Mouse (Mus musculus) adrenal gland, postnatal 36 days (tissue): ENCODE measurements at regions not wholly inside any gene's neighbourhood (a gene's known extent, or its start where the extent isn't known, plus 50 kb on each side); places are given as distances from the start of the nearest gene placed in this dataset.

ENCODE experiments used
- DNase-seq, 2 experiments: peaks; one replicate each; pipeline ENCODE4 v3.0.0; 2021; ENCODE audit warnings: mixed read lengths in 1 of 2

DNA sequence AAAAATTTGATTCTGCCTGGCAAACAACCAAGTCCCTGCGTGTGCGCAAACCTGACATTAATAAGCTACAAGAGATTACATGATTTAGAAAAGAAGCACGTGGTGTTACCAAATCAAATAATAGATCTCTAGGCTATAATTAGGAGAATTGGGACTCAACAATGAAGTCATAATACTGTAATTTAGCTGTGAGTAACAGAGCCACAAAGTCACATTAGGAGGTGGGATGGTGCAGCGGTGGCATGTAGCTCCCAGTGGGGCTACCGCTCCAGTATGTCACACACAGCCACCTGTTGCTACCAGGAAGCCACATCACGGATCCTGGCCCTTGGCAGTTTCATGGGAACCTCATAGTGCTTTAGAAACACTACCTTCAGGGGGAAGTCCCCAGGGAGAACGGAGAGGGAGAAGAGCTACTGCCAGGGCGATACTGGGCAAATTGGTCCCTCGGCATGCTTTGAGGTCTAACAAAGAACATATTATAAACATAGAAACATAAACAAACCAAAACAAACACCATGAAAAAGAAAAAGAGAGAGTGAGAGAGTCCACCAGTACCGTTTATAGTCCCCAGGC, 551.2 kb downstream of the Insc start:
- DNase-seq: no peak

GRCm38 (mm10) chr7:115300241-115300640, 556.7 kb downstream of the Insc start:
- DNase-seq: peak; percentile 55 to 71

DNA sequence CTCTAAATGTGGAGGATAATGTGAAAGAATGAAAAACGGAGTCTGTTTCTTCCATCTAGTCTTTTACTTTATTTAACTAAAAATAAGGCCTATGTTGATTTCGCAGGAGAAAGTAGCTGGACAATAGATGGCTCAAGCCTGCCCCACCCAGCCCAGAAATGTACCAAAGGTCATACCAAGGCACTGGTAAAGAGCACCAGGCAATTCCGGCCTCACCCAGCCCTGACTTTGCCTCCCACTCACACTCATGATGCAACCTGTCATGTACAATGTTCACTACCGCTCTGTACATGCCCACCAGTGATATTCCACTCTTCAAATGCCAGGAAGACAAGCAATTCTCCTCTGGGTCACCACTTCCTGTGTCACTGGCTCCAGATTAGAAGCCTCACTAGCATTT, 564.9 kb downstream of the Insc start:
- DNase-seq: no peak

GRCm38 (mm10) chr7:115310400-115311225, 567.1 kb downstream of the Insc start:
- DNase-seq: peak; percentile 50 to 62

- DNase-seq: no peak
Measured at GRCm38 (mm10) chr7:115319504-115319903, 576.0 kb downstream of the Insc start.

GRCm38 (mm10) chr7:115322989-115323388, 579.5 kb downstream of the Insc start:
- no peak for DNase-seq

GRCm38 (mm10) chr7:115328300-115328699, 584.8 kb downstream of the Insc start:
- no peak for DNase-seq

DNA sequence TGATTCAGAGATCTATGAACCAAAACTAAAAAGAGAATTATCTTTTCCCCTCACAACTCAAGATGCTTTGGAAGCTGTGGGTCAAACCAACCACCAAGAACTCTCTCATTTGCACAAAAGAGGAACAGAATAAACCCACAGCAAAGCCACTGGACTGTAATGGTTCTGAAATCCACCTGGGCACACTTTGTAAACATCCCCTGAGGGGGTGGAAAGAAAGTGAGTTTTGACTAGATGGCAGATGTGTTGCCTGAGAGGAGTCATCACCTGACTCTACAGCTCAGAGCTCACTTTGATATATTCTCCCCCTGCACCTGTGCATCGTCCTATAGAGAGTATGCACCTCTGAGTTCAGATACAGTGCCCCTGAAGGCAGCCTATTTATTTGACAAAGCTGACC, 588.2 kb downstream of the Insc start:
- DNase-seq: no peak

DNA sequence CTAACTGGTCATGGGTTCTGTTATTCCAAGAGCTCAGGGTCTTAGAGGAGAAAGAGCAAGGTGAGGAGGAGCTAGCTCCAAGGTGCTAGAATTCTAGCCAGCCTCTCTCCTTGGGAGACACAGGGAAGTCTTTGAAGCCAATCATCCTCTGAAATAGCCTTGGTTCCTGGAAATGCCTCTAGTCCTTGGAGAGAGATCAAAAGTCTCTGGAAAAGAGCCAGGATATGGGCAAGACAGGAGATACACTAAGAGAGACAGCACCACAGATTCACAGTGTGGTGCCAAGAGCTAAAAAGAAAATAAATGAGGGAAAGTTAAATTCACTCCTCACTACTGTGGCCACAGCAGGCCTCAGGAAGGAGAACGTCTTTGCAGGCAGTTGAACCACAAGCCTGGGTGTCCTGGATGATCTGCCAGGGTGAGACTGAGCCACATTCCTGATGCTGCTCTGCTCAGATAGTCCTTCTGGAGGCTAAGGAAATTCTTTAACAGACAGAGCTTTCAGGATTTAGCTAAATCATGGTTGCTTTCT, 589.6 kb downstream of the Insc start:
- DNase-seq: peak; percentile 17 to 50

DNA sequence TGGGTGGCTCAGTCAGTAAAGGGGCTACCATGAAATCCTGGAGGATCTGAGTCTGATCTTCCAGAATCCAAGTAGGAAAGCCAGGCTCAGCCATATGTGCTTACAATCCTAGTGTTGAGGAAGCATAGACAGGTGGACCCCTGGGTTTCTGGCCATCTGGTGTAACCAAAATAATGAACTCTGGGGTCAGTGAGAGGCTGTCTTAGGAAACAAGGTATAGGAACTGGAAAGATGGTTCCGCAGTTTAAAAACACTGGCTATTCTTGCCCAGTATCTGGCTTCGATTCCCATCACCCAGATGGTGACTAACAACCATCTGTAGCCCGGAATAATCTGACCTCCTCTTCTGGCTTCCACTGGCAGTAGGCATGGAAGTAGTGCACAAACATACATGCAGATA, 591.6 kb downstream of the Insc start:
- no peak for DNase-seq

- DNase-seq: peak; percentile 8 to 9
Measured at GRCm38 (mm10) chr7:115340155-115340554, 596.7 kb downstream of the Insc start.

DNA sequence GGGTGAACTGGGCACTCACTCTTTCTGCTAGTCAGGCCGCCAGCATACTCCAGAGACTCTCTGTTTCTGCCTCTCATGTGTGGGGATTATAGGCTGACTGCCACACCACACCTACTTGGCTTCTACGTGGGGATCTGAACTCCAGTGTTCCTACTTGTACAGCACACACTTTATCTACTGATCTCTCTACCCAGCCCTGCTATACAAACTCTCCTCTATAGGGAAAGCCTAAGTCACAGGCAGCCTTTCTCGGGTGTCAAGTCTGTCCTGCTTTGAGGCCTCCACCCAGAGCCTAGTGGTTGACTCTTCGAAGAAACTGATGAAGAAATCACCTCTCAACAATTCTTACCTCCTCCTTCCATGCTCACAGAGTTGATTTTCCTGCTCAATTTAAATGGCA, 597.5 kb downstream of the Insc start:
- no peak for DNase-seq

GRCm38 (mm10) chr7:115345749-115346148, 602.3 kb downstream of the Insc start:
- no peak for DNase-seq

DNA sequence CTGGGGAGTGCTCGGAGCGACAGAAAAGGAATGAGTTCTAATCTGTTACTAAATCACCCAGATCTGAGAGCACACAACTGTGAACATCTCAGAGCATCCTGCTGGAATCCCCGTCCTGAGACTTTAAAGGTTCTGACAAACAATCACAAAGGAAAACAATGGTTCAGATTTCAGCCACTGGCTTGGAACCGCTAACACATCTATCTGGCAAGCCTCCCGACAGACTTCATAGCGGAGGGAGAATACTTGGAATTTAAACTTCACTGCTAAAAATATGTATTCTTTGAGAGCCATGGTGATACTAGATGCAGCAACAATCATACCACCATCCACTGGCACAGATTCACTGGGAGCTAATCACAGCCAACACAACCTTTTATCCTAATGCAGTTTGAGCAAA, 615.2 kb downstream of the Insc start:
- no peak for DNase-seq

DNA sequence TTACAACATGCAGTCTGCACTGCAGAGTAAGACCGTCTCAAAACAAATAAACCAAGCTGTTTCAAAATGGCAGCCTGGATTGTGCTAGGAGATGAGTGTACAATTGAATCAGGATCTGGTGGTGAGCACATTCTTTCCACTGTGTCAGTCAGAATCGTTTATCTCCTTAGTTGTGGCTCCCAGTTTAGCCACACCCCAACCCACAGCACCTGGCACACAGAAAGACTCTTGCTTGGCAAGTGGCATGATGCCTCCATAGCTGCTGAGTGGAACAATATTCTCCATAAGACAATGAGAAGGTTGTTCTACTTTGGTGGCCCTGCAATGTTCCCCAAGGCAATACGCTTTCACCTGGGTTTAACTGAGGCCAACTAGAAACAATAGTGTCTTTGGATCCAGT, 616.6 kb downstream of the Insc start:
- no peak for DNase-seq

DNA sequence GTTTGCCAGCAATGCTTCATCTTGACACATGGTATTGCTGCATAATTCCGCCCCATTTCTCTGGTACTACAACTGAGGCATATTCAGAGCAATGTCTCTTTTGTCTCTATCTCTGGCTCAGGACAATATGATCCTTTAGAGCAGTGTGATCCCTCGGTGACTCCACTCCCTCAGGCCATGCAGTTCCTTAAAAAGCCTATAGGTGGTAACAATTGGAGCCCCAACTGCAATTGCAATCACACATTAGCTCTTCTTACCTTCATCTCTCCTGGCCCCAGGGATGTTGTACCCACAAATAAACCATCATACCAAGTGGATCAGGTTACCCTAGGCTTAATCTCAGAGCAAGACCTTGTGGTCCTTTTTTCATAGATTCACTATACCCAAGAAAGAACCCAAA, 618.6 kb downstream of the Insc start:
- DNase-seq: no peak

DNA sequence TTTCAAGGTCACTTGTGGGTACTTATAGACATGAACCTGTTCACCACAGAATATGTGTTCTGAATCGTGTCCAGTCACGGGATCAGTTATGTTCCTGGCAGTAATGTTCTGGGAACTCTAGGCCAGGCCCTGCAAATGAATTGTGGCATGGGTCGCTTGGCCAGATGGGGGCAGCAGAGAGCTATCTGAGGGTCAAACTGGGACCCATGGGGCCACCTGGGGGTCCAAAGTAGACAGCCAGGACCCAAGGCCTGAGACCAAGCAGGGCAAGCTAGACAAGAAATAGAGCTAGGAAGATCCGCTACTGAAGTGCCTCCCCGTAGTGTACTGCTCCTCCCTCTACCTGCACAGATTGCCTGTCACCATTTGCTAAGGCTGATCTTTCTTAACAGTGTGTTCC, 623.4 kb downstream of the Insc start:
- peak; percentile 65 to 83 for DNase-seq

DNA sequence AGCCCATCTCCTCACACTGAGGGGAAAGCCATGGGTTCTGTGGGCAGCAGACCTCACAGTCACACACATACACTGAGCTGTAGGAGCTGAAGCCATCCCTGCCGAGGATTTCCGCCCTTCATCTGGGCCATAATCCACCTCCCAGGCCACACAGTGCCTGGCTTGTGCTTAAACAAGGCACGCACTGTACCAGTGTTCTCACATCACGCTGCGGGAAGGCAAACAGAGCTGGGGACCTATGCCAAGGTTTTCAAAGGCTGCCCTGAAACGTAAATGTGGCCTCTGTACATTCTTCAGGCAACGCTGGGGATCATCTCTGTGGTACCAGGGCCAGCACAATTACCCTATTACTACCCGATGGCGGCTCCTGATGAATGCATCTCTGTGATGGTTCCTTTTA, 627.6 kb downstream of the Insc start:
- DNase-seq: no peak

GRCm38 (mm10) chr7:115372921-115373320, 629.4 kb downstream of the Insc start:
- DNase-seq: no peak

GRCm38 (mm10) chr7:115373781-115374533, 630.5 kb downstream of the Insc start:
- DNase-seq: no peak

DNA sequence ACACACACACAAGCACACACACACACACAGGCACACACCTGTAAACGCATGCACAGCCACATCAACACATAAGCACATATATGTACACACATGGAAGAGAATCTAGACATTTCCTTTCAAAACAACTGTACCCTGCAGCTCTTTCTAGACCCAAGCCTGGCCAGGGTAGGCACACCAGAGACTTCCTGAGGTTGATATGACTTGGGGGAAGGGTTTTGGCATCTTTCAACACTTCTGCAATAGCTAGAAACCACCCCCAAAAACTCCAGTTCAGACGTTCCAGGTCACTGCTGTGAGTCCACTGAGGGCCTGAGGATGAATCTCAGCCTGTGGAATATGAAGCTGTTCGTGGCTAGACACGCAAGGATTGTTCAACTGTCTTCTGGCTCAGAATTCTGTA, 632.6 kb downstream of the Insc start:
- DNase-seq: no peak

GRCm38 (mm10) chr7:115378836-115379235, 635.3 kb downstream of the Insc start:
- no peak for DNase-seq

GRCm38 (mm10) chr7:115379600-115379999, 636.1 kb downstream of the Insc start:
- no peak for DNase-seq
